Mouse (Mus musculus): ENCODE results near the gene Clic5.

The Clic5 gene

GRCm38 (mm10) chr17:44270043-44270442, 81.7 kb downstream of the Clic5 start:
- no peak for DNase-seq (ENCODE audit: low spot score)

GRCm38 (mm10) chr17:44271426-44271825, 83.0 kb downstream of the Clic5 start:
- no peak for DNase-seq (ENCODE audit: low spot score)

GRCm38 (mm10) chr17:44274804-44275203, 86.4 kb downstream of the Clic5 start:
- DNase-seq (ENCODE audit: low spot score) = no peak

DNA sequence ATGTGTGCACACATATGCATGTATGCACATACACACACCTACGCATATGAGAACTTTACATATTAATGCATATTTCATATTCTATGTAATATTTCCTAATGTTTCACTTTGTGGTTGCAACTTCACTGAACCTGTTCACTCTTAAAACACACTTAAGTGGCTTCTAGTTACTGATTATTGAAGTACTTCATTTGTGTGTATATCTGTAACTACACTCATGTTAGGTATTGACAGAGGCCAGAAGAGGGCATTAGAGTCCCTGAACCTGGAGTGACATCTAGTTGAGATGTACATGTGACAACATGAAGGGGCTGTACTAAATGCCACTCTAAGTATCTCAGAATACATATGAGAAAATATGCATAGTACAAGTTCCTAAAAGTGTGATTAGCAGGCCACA, 99.9 kb downstream of the Clic5 start:
- no peak for DNase-seq (ENCODE audit: low spot score)

- no peak for DNase-seq (ENCODE audit: low spot score)
Measured at GRCm38 (mm10) chr17:44297221-44297620, 108.8 kb downstream of the Clic5 start.

- no peak for DNase-seq (ENCODE audit: low spot score)
Measured at GRCm38 (mm10) chr17:44300236-44300635, 111.9 kb downstream of the Clic5 start.

DNA sequence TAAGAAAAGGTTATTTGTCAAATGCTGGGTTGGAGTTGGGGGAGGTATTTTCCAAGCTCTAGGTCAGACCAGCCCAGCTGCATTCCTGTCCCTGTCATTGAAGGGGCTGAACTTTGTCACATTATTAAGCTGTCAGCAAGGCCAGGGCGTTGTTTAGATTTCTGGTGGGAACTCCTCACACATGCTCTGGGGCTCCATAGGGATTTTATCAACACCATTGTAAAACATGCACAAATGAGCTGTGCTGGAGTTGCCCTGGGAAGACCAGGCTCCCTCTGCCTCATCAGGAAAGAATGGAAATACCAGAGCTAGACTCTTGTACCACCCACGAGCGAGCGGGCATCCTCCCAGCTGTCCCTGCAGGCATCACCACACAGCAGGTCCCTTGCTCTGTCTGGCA, 112.3 kb downstream of the Clic5 start:
- DNase-seq (ENCODE audit: low spot score) = no peak

DNA sequence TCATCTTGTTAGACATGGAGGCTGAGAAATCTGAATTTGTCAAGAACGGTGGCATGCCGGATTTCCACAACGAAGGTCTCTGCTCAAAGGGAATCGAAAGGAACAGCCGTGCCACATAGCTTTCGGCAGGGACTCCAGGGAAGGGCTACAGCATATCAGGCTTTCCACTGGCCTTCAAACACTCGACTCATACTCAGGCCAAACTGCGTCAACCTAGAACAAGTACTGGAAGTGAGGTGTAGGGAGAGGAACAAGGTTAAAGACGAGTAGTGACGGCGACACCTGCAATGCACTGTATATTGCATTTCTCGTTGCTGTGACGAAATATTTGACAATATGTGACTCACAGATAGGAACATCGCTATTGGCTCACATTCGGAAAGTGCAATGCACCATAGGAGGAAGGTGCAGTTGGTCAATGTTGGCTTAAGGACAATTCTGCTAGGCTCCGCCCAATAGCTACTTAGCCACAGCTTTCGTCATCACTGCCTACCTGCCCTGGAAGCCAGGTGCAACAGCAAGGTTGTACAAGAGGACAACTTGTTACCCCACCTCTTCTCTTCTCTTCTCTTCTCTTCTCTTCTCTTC, 112.9 kb downstream of the Clic5 start:
- no peak for DNase-seq (ENCODE audit: low spot score)

DNA sequence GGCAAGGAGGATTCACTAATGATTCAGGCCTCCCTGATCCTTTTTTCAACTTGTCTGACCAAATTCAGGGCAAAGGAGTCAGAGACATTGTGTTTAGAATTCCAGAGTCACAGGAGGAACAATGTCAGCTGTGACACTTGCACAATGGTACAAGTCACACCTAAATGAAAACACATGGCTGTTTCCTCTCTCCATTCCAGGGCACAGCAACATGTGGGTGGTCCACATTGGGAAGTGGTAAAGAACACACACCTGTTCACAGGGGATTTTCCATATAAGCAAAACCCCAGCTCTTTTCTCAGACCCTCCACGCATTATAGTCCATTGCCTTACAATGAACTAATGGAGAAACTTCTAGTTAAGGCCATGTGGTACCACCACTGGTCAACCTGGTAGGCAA, 115.7 kb downstream of the Clic5 start:
- DNase-seq (ENCODE audit: low spot score) = no peak

DNA sequence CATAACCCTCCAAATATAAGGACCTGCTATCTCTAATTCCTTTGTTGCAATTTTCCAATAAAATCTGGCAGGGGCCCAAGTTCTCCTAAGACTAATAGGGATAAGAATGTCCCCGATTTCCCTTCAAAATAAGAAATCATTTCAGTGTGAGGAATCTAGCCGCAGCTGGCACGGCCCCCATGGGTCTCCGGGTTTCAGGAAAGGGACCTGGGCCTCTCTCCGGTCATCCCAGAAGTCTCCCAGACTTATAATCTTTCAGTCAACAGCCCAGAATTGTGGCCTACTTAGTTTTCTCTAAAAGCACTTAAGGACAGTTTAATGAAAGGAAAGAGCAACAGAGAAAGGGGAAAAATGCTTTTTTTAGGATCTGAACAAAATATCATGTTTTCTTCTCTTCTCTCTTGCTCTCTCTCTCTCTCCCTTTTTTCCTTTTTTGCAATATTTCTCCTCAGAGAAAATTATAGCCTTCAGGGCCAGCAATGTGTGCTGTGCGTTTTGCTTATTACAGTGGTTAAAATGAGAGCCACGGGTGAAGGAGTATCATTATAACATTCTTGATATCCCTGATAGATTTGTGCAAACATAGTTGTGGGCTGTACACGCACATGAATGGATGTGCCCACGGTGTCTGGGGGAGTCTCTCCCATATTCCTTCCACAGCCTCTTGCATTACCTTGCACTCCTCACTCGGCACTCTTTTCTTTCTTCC, 121.7 kb downstream of the Clic5 start:
- DNase-seq (ENCODE audit: low spot score) = no peak

DNA sequence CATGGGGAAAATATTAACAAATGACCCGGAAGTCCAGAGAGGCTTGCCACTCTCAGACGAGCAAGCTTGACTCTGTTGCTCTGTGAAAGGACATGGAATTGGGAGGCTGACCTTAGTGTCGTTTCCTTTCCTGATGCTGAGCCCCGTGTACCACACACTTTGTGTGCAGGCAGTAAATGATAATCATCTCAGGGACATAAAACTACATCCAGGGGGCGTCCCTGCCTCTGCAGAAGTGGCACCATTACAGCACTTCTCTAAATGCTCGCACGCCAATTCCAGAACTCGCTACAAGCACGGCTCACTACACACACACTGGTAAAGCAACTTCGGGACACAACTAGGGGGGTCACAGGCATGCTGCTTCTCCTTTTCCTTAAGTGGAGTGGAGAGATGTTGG, 136.9 kb downstream of the Clic5 start:
- DNase-seq (ENCODE audit: low spot score) = no peak

- no peak for DNase-seq (ENCODE audit: low spot score)
Measured at GRCm38 (mm10) chr17:44327279-44328146, 139.1 kb downstream of the Clic5 start.

- no peak for DNase-seq (ENCODE audit: low spot score)
Measured at GRCm38 (mm10) chr17:44328147-44328482, 139.7 kb downstream of the Clic5 start.

All from testis, postnatal 14 days (tissue).